In genomic region chr1:138326566-138326965, GRCm38 (mm10) we compare ENCODE assay signal across 23 mouse cellular contexts. TPM values are rescaled to one million over a fixed set of nuclear protein-coding genes. Genes with fewer than 3 reads are reported as not detected.
DNase-seq lines count a peak whose midpoint lies in the region; ATAC-seq lines count a peak whose summit lies in the region.
"Had no signal": no experiment of that assay in that cellular context is flagged by ENCODE, and none has a peak within 500 bp of the region (broad histone marks: within the 10 kb centered on the region; RNA-seq: fewer than 3 reads in every experiment).

No protein-coding gene starts in this region.

- no peak overlapping the region for H3K4me3 ChIP-seq in forebrain, embryonic 13.5 days
- no peak overlapping the region for H3K4me3 ChIP-seq in forebrain, embryonic 11.5 days (ENCODE audit: low read depth, low read length)
- no peak overlapping the region for H3K4me3 ChIP-seq in midbrain, embryonic 12.5 days
- no peak overlapping the region for H3K4me3 ChIP-seq in liver, embryonic 12.5 days
- H3K4me3 ChIP-seq: embryonic facial prominence, embryonic 15.5 days had no signal

- ATAC-seq in forebrain, embryonic 13.5 days = no peak
- ATAC-seq in forebrain, embryonic 11.5 days (replicated peaks; ENCODE audit: low FRiP score) = no peak
- ATAC-seq in midbrain, embryonic 12.5 days (ENCODE audit: low FRiP score, low read depth) = peak; percentile 61; the same call in 1 of the 2 replicates
- no peak for ATAC-seq in liver, embryonic 12.5 days

- H3K27me3 ChIP-seq in forebrain, embryonic 13.5 days = no peaks in the 10 kb centered on the region
- H3K27me3 ChIP-seq in forebrain, embryonic 11.5 days (ENCODE audit: control insufficient read depth, insufficient read depth, low read length) = no peaks in the 10 kb centered on the region
- no peaks in the 10 kb centered on the region for H3K27me3 ChIP-seq in midbrain, embryonic 12.5 days
- H3K27me3 ChIP-seq in liver, embryonic 12.5 days (replicated peaks) = no peaks in the 10 kb centered on the region
- H3K27me3 ChIP-seq: embryonic facial prominence, embryonic 15.5 days had no signal

- H3K36me3 ChIP-seq in forebrain, embryonic 13.5 days (ENCODE audit: poor library complexity, severe bottlenecking) = no peaks in the 10 kb centered on the region
- H3K36me3 ChIP-seq in forebrain, embryonic 11.5 days (ENCODE audit: control insufficient read depth, insufficient read depth, low read length) = no peaks in the 10 kb centered on the region
- H3K36me3 ChIP-seq in midbrain, embryonic 12.5 days = no peaks in the 10 kb centered on the region
- no peaks in the 10 kb centered on the region for H3K36me3 ChIP-seq in liver, embryonic 12.5 days
- H3K36me3 ChIP-seq: embryonic facial prominence, embryonic 15.5 days; G1E had no signal

- WGBS in forebrain, embryonic 13.5 days = 36% methylated on average over 2 of the region's 2 CpGs
- WGBS in forebrain, embryonic 11.5 days = 54% methylated on average over 2 of the region's 2 CpGs
- WGBS in midbrain, embryonic 12.5 days = 32% methylated on average over 2 of the region's 2 CpGs
- WGBS in liver, embryonic 12.5 days (ENCODE audit: insufficient replicate concordance) = 51% methylated on average over 2 of the region's 2 CpGs

- H3K9ac ChIP-seq in forebrain, embryonic 13.5 days = peak overlapping the region; percentile 2; the same call in 1 of the 2 replicates
- no peak overlapping the region for H3K9ac ChIP-seq in forebrain, embryonic 11.5 days (ENCODE audit: low read length)
- no peak overlapping the region; the same call in 1 of the 2 replicates for H3K9ac ChIP-seq in midbrain, embryonic 12.5 days (replicated peaks)
- no peak overlapping the region for H3K9ac ChIP-seq in liver, embryonic 12.5 days
- H3K9ac ChIP-seq: embryonic facial prominence, embryonic 15.5 days had no signal

- H3K4me1 ChIP-seq in forebrain, embryonic 13.5 days = peaks cover 13% of the 10 kb centered on the region
- H3K4me1 ChIP-seq in forebrain, embryonic 11.5 days (replicated peaks; ENCODE audit: control insufficient read depth, insufficient read depth, low read length) = peaks cover 2% of the 10 kb centered on the region; the same call in 1 of the 2 replicates
- H3K4me1 ChIP-seq in midbrain, embryonic 12.5 days = peaks cover 16% of the 10 kb centered on the region; the same call in 1 of the 2 replicates
- no peaks in the 10 kb centered on the region for H3K4me1 ChIP-seq in liver, embryonic 12.5 days
- H3K4me1 ChIP-seq: embryonic facial prominence, embryonic 15.5 days had no signal

- DNase-seq in forebrain, embryonic 11.5 days (ENCODE audit: low spot score) = no peak
- peak; percentile 19 for DNase-seq in retina, postnatal 1 day
- no peak for DNase-seq in retina, embryonic 14.5 days (ENCODE audit: low spot score)
- DNase-seq in left cerebral cortex, postnatal 36 days (ENCODE audit: low spot score in 2 of 2) = no peak
- no peak for DNase-seq in ovary, postnatal 10 days (ENCODE audit: low spot score)
- DNase-seq: cerebellum, adult 11-12 months; thymus, postnatal 36 days had no signal

- no peaks in the 10 kb centered on the region for H3K9me3 ChIP-seq in forebrain, embryonic 13.5 days (replicated peaks)
- H3K9me3 ChIP-seq in forebrain, embryonic 11.5 days (ENCODE audit: control insufficient read depth, low read length) = no peaks in the 10 kb centered on the region
- H3K9me3 ChIP-seq in midbrain, embryonic 12.5 days = no peaks in the 10 kb centered on the region
- no peaks in the 10 kb centered on the region for H3K9me3 ChIP-seq in liver, embryonic 12.5 days (replicated peaks)
- H3K9me3 ChIP-seq: embryonic facial prominence, embryonic 15.5 days; G1E had no signal

- intact Hi-C loops in left cerebral cortex, postnatal 36 days (cut with DNase I) = loop anchor here (2.0 to 10.0 kb wide), 3 partner anchors 511 to 938 kb away; no protein-coding TSS in a partner anchor

- H3K27ac ChIP-seq in forebrain, embryonic 13.5 days = no peak overlapping the region
- no peak overlapping the region for H3K27ac ChIP-seq in forebrain, embryonic 11.5 days (ENCODE audit: low read depth, low read length)
- peak overlapping the region; percentile 60 for H3K27ac ChIP-seq in midbrain, embryonic 12.5 days (replicated peaks)
- no peak overlapping the region for H3K27ac ChIP-seq in liver, embryonic 12.5 days
- H3K27ac ChIP-seq: embryonic facial prominence, embryonic 15.5 days; kidney, postnatal 0 days had no signal

- no peak overlapping the region for H3K4me2 ChIP-seq in forebrain, embryonic 13.5 days
- H3K4me2 ChIP-seq in forebrain, embryonic 11.5 days (ENCODE audit: low read depth, low read length, severe bottlenecking) = no peak overlapping the region
- no peak overlapping the region for H3K4me2 ChIP-seq in midbrain, embryonic 12.5 days (replicated peaks)
- H3K4me2 ChIP-seq in liver, embryonic 12.5 days = no peak overlapping the region
- H3K4me2 ChIP-seq: embryonic facial prominence, embryonic 15.5 days; heart, embryonic 11.5 days; liver, embryonic 11.5 days had no signal

RNA-seq across cellular contexts. Expression of gene Atp6v1g3, which starts 53.0 kb away (rescaled TPM):
- not detected in 2 replicates for polyA plus RNA-seq in forebrain, embryonic 13.5 days (2015; fragmentation: Nextera tagmentation; extraction: Ambion mirVana)
- not detected in 2 replicates for polyA plus RNA-seq in forebrain, embryonic 11.5 days (2014; fragmentation: Nextera tagmentation; extraction: Ambion mirVana)
- polyA plus RNA-seq in midbrain, embryonic 12.5 days (2016; fragmentation: Nextera tagmentation; extraction: Ambion mirVana) = not detected in 2 replicates
- total RNA-seq in left cerebral cortex, postnatal 36 days (2021) = not detected
- polyA plus RNA-seq in liver, embryonic 12.5 days (2016; fragmentation: Nextera tagmentation; extraction: Ambion mirVana) = not detected in 2 replicates
- total RNA-seq: adrenal gland, postnatal 10 days; G1E; gastrocnemius, adult 18-20 months; gastrocnemius, postnatal 4 days; heart, postnatal 10 days; layer of hippocampus, adult 18-20 months; left cerebral cortex, postnatal 25 days; megakaryocyte-erythroid progenitor cell, adult 5-6 weeks had no signal
- polyA plus RNA-seq: G1E; heart, embryonic 11.5 days; liver, embryonic 11.5 days; lung, adult 2 months had no signal
